Mouse (Mus musculus) lung, postnatal 4 days (tissue): ENCODE results near the gene Scrt2.
A peak's percentile ranks its signal among the peaks of the same experiment; 100 is the strongest.

Experiments used
- DNase-seq, 2 experiments: peaks; one replicate each; pipeline ENCODE4 v3.0.0; 2021

The Scrt2 gene

GRCm38 (mm10) chr2:152082456-152083285 is 1.3 kb downstream of the Scrt2 start:
- DNase-seq = no peak

- DNase-seq = no peak
These were observed 2.1 kb downstream of the Scrt2 start for GRCm38 (mm10) chr2:152083411-152083810.

GRCm38 (mm10) chr2:152084298-152084697 is 3.0 kb downstream of the Scrt2 start:
- no peak for DNase-seq

- DNase-seq = no peak
These were observed 4.1 kb downstream of the Scrt2 start for GRCm38 (mm10) chr2:152085414-152085813.

GRCm38 (mm10) chr2:152086451-152086850 is 5.1 kb downstream of the Scrt2 start:
- no peak for DNase-seq

GRCm38 (mm10) chr2:152087111-152087510 is 5.8 kb downstream of the Scrt2 start:
- DNase-seq = no peak

- DNase-seq = peak in 1 of 2 experiments; percentile 47
These were observed 7.7 kb downstream of the Scrt2 start for GRCm38 (mm10) chr2:152089078-152089477.

GRCm38 (mm10) chr2:152089581-152089980 is 8.3 kb downstream of the Scrt2 start:
- no peak for DNase-seq

GRCm38 (mm10) chr2:152090486-152090885 is 9.2 kb downstream of the Scrt2 start:
- no peak for DNase-seq

- DNase-seq = peak in 1 of 2 experiments; percentile 12
These were observed 10.2 kb downstream of the Scrt2 start for GRCm38 (mm10) chr2:152091342-152092056.

- DNase-seq = no peak
These were observed 11.6 kb downstream of the Scrt2 start for GRCm38 (mm10) chr2:152092927-152093326.

GRCm38 (mm10) chr2:152093356-152093792 is 12.0 kb downstream of the Scrt2 start:
- DNase-seq = no peak

GRCm38 (mm10) chr2:152094856-152095545 is 13.7 kb downstream of the Scrt2 start:
- no peak for DNase-seq

- no peak for DNase-seq
These were observed 15.6 kb downstream of the Scrt2 start for GRCm38 (mm10) chr2:152096922-152097321.

GRCm38 (mm10) chr2:152097916-152098315 is 16.6 kb downstream of the Scrt2 start:
- DNase-seq = no peak

GRCm38 (mm10) chr2:152099538-152099937 is 18.2 kb downstream of the Scrt2 start:
- no peak for DNase-seq

GRCm38 (mm10) chr2:152101761-152102160 is 20.4 kb downstream of the Scrt2 start:
- DNase-seq = no peak

- no peak for DNase-seq
These were observed 21.0 kb downstream of the Scrt2 start for GRCm38 (mm10) chr2:152102369-152102768.

- no peak for DNase-seq
These were observed 23.5 kb downstream of the Scrt2 start for GRCm38 (mm10) chr2:152104711-152105317.

GRCm38 (mm10) chr2:152105318-152106224 is 24.2 kb downstream of the Scrt2 start, which contains the start of gene Srxn1:
Gene Srxn1, plus strand, starts transcription at chr2:152105516.
- DNase-seq = peak; percentile 87 to 90

GRCm38 (mm10) chr2:152106225-152106595 is 24.9 kb downstream of the Scrt2 start:
- DNase-seq = no peak

- no peak for DNase-seq
These were observed 25.3 kb downstream of the Scrt2 start for GRCm38 (mm10) chr2:152106597-152106996.
